9 mouse cellular contexts compared by ENCODE assay signal in genomic region chr11:105180471-105181091, GRCm38 (mm10). TPM values are rescaled to one million over a fixed set of nuclear protein-coding genes. Genes with fewer than 3 reads are reported as not detected.
A peak's percentile ranks its signal among the peaks of the same experiment; 100 is the strongest.
DNase-seq lines count a peak whose midpoint lies in the region; ATAC-seq and TF ChIP-seq lines count a peak whose summit lies in the region.
"Had no signal": no experiment of that assay in that cellular context is flagged by ENCODE, and none has a peak within 500 bp of the region (broad histone marks: within the 10 kb centered on the region; RNA-seq: fewer than 3 reads in every experiment).

No protein-coding gene starts in this region.

- peaks cover 17% of the 10 kb centered on the region; the same call in 1 of the 2 replicates for H3K4me1 ChIP-seq in forebrain, postnatal 0 days (ENCODE audit: insufficient read depth)
- H3K4me1 ChIP-seq in hindbrain, embryonic 10.5 days (replicated peaks): peaks cover 29% of the 10 kb centered on the region

- TF ChIP-seq CTCF in Patski (IDR thresholded peaks at IDR 0.05): no peak
- no peak for TF ChIP-seq CTCF in forebrain, postnatal 0 days (IDR thresholded peaks at IDR 0.05; ENCODE audit: low read depth)

- CTCF ChIA-PET in Patski (lab: Charles Lee): no interaction called here

- ATAC-seq in Patski: peak; percentile 18
- ATAC-seq in forebrain, postnatal 0 days: no peak

- POLR2A ChIA-PET in Patski (lab: Charles Lee): no interaction called here

- no peaks in the 10 kb centered on the region for H3K27me3 ChIP-seq in Patski
- no peaks in the 10 kb centered on the region for H3K27me3 ChIP-seq in forebrain, postnatal 0 days (ENCODE audit: insufficient read depth, low read length)
- H3K27me3 ChIP-seq in hindbrain, embryonic 10.5 days (ENCODE audit: insufficient read depth, poor library complexity, severe bottlenecking): no peaks in the 10 kb centered on the region

- peak overlapping the region; percentile 96 for H3K4me3 ChIP-seq in forebrain, postnatal 0 days (ENCODE audit: low read depth, low read length)
- peak overlapping the region; percentile 97 for H3K4me3 ChIP-seq in hindbrain, embryonic 10.5 days

- peaks cover 7% of the 10 kb centered on the region; the same call in 1 of the 2 replicates for H3K36me3 ChIP-seq in forebrain, postnatal 0 days (ENCODE audit: insufficient read depth)
- H3K36me3 ChIP-seq in hindbrain, embryonic 10.5 days: peaks cover 32% of the 10 kb centered on the region

- peak overlapping the region; percentile 96 for H3K9ac ChIP-seq in forebrain, postnatal 0 days

- WGBS in forebrain, postnatal 0 days: 1% methylated on average over 34 of the region's 35 CpGs
- WGBS in hindbrain, embryonic 10.5 days: under 1% methylated on average over 35 of the region's 35 CpGs

- H3K27ac ChIP-seq in forebrain, postnatal 0 days (ENCODE audit: low read depth, low read length): peak overlapping the region; percentile 92
- peak overlapping the region; percentile 99 for H3K27ac ChIP-seq in hindbrain, embryonic 10.5 days

- H3K9me3 ChIP-seq in forebrain, postnatal 0 days (ENCODE audit: low read length): no peaks in the 10 kb centered on the region
- no peaks in the 10 kb centered on the region for H3K9me3 ChIP-seq in hindbrain, embryonic 10.5 days

- in situ Hi-C loops in Patski (cut with MboI; ENCODE audit: low pct_unique_long_range_greater_than_20kb): no loop called here

- DNase-seq in Patski (ENCODE audit: low read depth, low spot score): no peak
- peak; percentile 35 to 57 for DNase-seq in cerebellum, adult 18-20 months
- peak; percentile 32 for DNase-seq in forebrain, postnatal 0 days
- no peak for DNase-seq in hindbrain, embryonic 10.5 days (ENCODE audit: low spot score)
- DNase-seq in layer of hippocampus, postnatal 25 days (ENCODE audit: extremely low spot score in 1 of 2, low spot score in 1 of 2): peak; percentile 8 to 31
- peak; percentile 26 for DNase-seq in lung, postnatal 36 days
- DNase-seq in retina, embryonic 14.5 days (ENCODE audit: low spot score): peak; percentile 54
- peak; percentile 42 for DNase-seq in urinary bladder, postnatal 25 days (ENCODE audit: low spot score)

- peak overlapping the region; percentile 94 for H3K4me2 ChIP-seq in forebrain, postnatal 0 days (ENCODE audit: low read depth)

RNA-seq across cellular contexts. Expression of gene Tlk2, which starts 2.0 kb away (rescaled TPM):
- 66.1 TPM for polyA plus RNA-seq in Patski (2021)
- total RNA-seq in forebrain, postnatal 0 days (2014; rRNA removed): 71.1 and 94.0 TPM in 2 replicates
- 12.4 and 13.9 TPM in 2 replicates for polyA plus RNA-seq in forebrain, postnatal 0 days (2015; fragmentation: Nextera tagmentation; extraction: Ambion mirVana)
- 18.7 and 21.9 TPM in 2 replicates for polyA plus RNA-seq in hindbrain, embryonic 10.5 days (2016; fragmentation: Nextera tagmentation; extraction: Ambion mirVana)
- 10 to 100 TPM; 44.4 to 54.1 TPM for total RNA-seq in layer of hippocampus, postnatal 25 days (2021)

RNA-seq across cellular contexts. Expression of gene Gm10842, which starts 33.9 kb away (rescaled TPM):
- polyA plus RNA-seq in Patski (2021): not detected
- not detected in 2 replicates for total RNA-seq in forebrain, postnatal 0 days (2014; rRNA removed)
- not detected in 2 replicates for polyA plus RNA-seq in forebrain, postnatal 0 days (2015; fragmentation: Nextera tagmentation; extraction: Ambion mirVana)
- polyA plus RNA-seq in hindbrain, embryonic 10.5 days (2016; fragmentation: Nextera tagmentation; extraction: Ambion mirVana): not detected in 2 replicates
- not detected for total RNA-seq in layer of hippocampus, postnatal 25 days (2021)
- total RNA-seq: layer of hippocampus, postnatal 14 days had no signal

RNA-seq across cellular contexts. Expression of gene Mettl2, which starts 54.4 kb away (rescaled TPM):
- 27.1 TPM for polyA plus RNA-seq in Patski (2021)
- 26.8 and 38.1 TPM in 2 replicates for total RNA-seq in forebrain, postnatal 0 days (2014; rRNA removed)
- 25.2 and 31.6 TPM in 2 replicates for polyA plus RNA-seq in forebrain, postnatal 0 days (2015; fragmentation: Nextera tagmentation; extraction: Ambion mirVana)
- 43.2 and 50.5 TPM in 2 replicates for polyA plus RNA-seq in hindbrain, embryonic 10.5 days (2016; fragmentation: Nextera tagmentation; extraction: Ambion mirVana)
- 10 to 100 TPM; 16.8 to 17.7 TPM for total RNA-seq in layer of hippocampus, postnatal 25 days (2021)

Comparison
In these comparisons a context has a peak if more than half of its experiments do, and no peak if none do; other contexts are left out.
1. DNase-seq: peak in cerebellum, adult 18-20 months (2 of 2), forebrain, postnatal 0 days (single experiment), layer of hippocampus, postnatal 25 days (2 of 2), lung, postnatal 36 days (single experiment), retina, embryonic 14.5 days (single experiment) and urinary bladder, postnatal 25 days (single experiment); none in Patski (single experiment) and hindbrain, embryonic 10.5 days (single experiment).